Mouse (Mus musculus): Measurements from ENCODE around the gene Hormad1.

- TF ChIP-seq GATA1 (IDR thresholded peaks at IDR 0.05; ENCODE audit: low read length) (no peak), TAL1 (IDR thresholded peaks at IDR 0.05; ENCODE audit: low read length) (no peak)
Observed at GRCm38 (mm10) chr3:95526111-95526510, 33.4 kb upstream of the Hormad1 start.

Data from erythroblast, embryonic 14.5 days (primary cell).